Mouse (Mus musculus): ENCODE results near the gene Olfr59. TPM values are rescaled to one million over a fixed set of nuclear protein-coding genes. Genes with fewer than 3 reads are reported as not detected.

Gene Olfr59
- polyA plus RNA-seq (2014; fragmentation: Illumina TruSeq; extraction: RNeasy Lipid Tissue Mini Kit (QIAGEN cat#74804); ENCODE audit: low read depth, low replicate concordance), result not detected

GRCm38 (mm10) chr11:74283436-74283835 lies at the start of gene Olfr59:
Gene Olfr59, plus strand, starts transcription at chr11:74283736.

GRCm38 (mm10) chr11:74259508-74259907 lies 24.0 kb upstream of the Olfr59 start, which contains the start of gene Olfr406:
Gene Olfr406, plus strand, starts transcription at chr11:74259808.

DNA sequence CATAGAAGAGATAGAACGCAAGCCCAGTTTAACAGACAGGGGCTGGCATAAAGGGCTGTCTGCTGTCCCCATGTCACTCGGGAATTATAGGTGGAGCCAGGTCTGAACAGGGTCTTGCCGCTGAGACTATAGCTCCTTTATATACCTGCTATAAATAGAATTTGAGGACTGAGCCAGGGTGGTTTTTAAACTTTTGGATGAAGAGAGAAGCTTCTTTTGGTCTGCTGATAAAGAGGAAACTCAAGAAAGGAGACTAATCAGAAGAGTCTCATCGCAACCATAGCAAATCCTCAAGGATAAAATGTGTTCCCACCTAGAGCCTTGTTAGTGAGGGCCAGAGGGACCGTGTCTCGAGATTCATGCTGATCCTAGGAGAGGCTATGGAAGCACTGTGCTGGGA lies 54.4 kb downstream of the Olfr59 start, which contains the start of gene Olfr410:
Gene Olfr410 (minus strand): TSS at position 101 of the 400 bp plus-strand sequence.

Other genes starting within 250 kb of the Olfr59 start
- not detected for gene Olfr139, start 227.2 kb upstream of the Olfr59 start, polyA plus RNA-seq (2014; fragmentation: Illumina TruSeq; extraction: RNeasy Lipid Tissue Mini Kit (QIAGEN cat#74804); ENCODE audit: low read depth, low replicate concordance)
- not detected for gene Olfr399, start 227.1 kb upstream of the Olfr59 start, polyA plus RNA-seq (2014; fragmentation: Illumina TruSeq; extraction: RNeasy Lipid Tissue Mini Kit (QIAGEN cat#74804); ENCODE audit: low read depth, low replicate concordance)
- not detected for gene Zfp616, start 213.8 kb upstream of the Olfr59 start, polyA plus RNA-seq (2014; fragmentation: Illumina TruSeq; extraction: RNeasy Lipid Tissue Mini Kit (QIAGEN cat#74804); ENCODE audit: low read depth, low replicate concordance)
- not detected for gene Olfr401, start 170.0 kb upstream of the Olfr59 start, polyA plus RNA-seq (2014; fragmentation: Illumina TruSeq; extraction: RNeasy Lipid Tissue Mini Kit (QIAGEN cat#74804); ENCODE audit: low read depth, low replicate concordance)
- gene Olfr402, start 130.2 kb upstream of the Olfr59 start, polyA plus RNA-seq (2014; fragmentation: Illumina TruSeq; extraction: RNeasy Lipid Tissue Mini Kit (QIAGEN cat#74804); ENCODE audit: low read depth, low replicate concordance), result not detected
- gene Olfr403, start 97.5 kb upstream of the Olfr59 start, polyA plus RNA-seq (2014; fragmentation: Illumina TruSeq; extraction: RNeasy Lipid Tissue Mini Kit (QIAGEN cat#74804); ENCODE audit: low read depth, low replicate concordance), result not detected
- gene Olfr43, start 72.4 kb upstream of the Olfr59 start, polyA plus RNA-seq (2014; fragmentation: Illumina TruSeq; extraction: RNeasy Lipid Tissue Mini Kit (QIAGEN cat#74804); ENCODE audit: low read depth, low replicate concordance), result not detected
- gene Olfr406, start 23.9 kb upstream of the Olfr59 start, polyA plus RNA-seq (2014; fragmentation: Illumina TruSeq; extraction: RNeasy Lipid Tissue Mini Kit (QIAGEN cat#74804); ENCODE audit: low read depth, low replicate concordance), result not detected
- gene Olfr410, start 54.3 kb downstream of the Olfr59 start, polyA plus RNA-seq (2014; fragmentation: Illumina TruSeq; extraction: RNeasy Lipid Tissue Mini Kit (QIAGEN cat#74804); ENCODE audit: low read depth, low replicate concordance), result not detected
- not detected for gene Olfr411, start 68.9 kb downstream of the Olfr59 start, polyA plus RNA-seq (2014; fragmentation: Illumina TruSeq; extraction: RNeasy Lipid Tissue Mini Kit (QIAGEN cat#74804); ENCODE audit: low read depth, low replicate concordance)
- gene Olfr412, start 78.3 kb downstream of the Olfr59 start, polyA plus RNA-seq (2014; fragmentation: Illumina TruSeq; extraction: RNeasy Lipid Tissue Mini Kit (QIAGEN cat#74804); ENCODE audit: low read depth, low replicate concordance), result not detected